Mouse (Mus musculus) embryonic facial prominence, embryonic 10.5 days (tissue): ENCODE data around the gene Gm867. TPM values are rescaled to one million over a fixed set of nuclear protein-coding genes. Genes with fewer than 3 reads are reported as not detected.
A peak's percentile ranks its signal among the peaks of the same experiment; 100 is the strongest.

ENCODE experiments used
- DNase-seq: peaks from one replicate; pipeline ENCODE4 v3.0.0-alpha.2; 2017; ENCODE audit warnings: low spot score
- H3K27ac ChIP-seq: fragments of 300-500 bp; sonication (generic); replicated peaks from 2 replicates; pipeline ENCODE4 v1.5.1; 2016; ENCODE audit warnings: mild to moderate bottlenecking
- H3K27me3 ChIP-seq: fragments of 300-500 bp; sonication (generic); replicated peaks from 2 replicates; pipeline ENCODE4 v1.6.1; 2016; ENCODE audit warnings: low read depth, mild to moderate bottlenecking; ENCODE audit not compliant: poor library complexity, severe bottlenecking
- H3K36me3 ChIP-seq: fragments of 300-500 bp; sonication (generic); replicated peaks from 2 replicates; pipeline ENCODE4 v1.6.1; 2016; ENCODE audit warnings: mild to moderate bottlenecking, moderate library complexity
- H3K4me1 ChIP-seq: fragments of 300-500 bp; sonication (generic); 2 replicates; pipeline ENCODE4 v1.6.1; 2016
- H3K4me3 ChIP-seq: fragments of 300-500 bp; sonication (generic); 2 replicates; pipeline ENCODE4 v1.5.1; 2016; ENCODE audit warnings: mild to moderate bottlenecking, moderate library complexity
- H3K9me3 ChIP-seq: fragments of 300-500 bp; sonication (generic); 2 replicates; pipeline ENCODE4 v1.6.1; 2016; ENCODE audit warnings: mild to moderate bottlenecking
- WGBS: fragments of 180-500 bp; shearing (Covaris S2); methylation state at CpG from one replicate; pipeline ENCODE4 v1.1.7; 2016; 5-methylcytosine and 5-hydroxymethylcytosine counted together
- polyA plus RNA-seq: library from polyadenylated mRNA; unstranded; fragments of >200 nt; fragmentation: Nextera tagmentation; extraction: Ambion mirVana; gene quantifications from 2 replicates; pipeline ENCODE4 v1.2.1, GENCODE M21; 2016

Gene Gm867
- polyA plus RNA-seq, 1 experiment from 2014 or later: 0.56 TPM

DNA sequence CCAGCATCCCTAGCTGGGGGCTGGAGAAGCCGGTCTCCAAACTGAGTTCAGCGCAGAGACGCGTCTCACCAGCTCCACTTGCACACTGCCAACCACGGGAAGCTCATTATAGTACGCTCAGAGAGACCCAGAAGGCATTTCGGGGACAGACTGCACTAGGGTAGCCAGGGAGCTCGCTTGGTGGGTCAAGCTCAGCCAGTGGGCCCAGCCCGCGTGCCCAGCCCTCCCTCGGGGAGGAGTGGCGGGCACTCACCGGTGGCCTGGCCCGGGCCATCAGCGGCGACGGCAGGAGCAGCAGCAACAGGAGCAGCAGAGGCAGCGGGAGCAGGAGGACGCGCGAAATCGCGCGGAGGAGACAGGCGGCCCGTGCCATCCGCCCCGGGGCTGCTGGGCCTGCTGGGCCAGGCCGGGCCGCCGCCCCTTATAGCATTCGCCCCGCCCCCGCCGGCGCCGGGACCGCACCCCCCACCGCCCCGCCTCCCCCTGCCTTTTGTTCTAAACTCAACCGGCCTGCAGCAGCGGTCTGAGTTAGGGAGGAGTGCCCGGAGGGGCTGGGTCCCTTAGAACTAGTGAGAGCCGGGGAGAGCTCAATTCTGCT lies 8.3 kb downstream of the Gm867 start:
- Histone ChIP-seq H3K4me1 (peaks cover 48% of the 10 kb centered on the region), H3K36me3 (peaks cover 14% of the 10 kb centered on the region), H3K27ac (peak overlapping the region; percentile 87), H3K27me3 (peaks cover 86% of the 10 kb centered on the region), H3K9me3 (no peaks in the 10 kb centered on the region), H3K4me3 (peak overlapping the region; percentile 74)
- DNase-seq: peak; percentile 88
- under 1% methylated on average over 44 of the region's 44 CpGs for WGBS

- Histone ChIP-seq H3K4me3 (peak overlapping the region; percentile 74), H3K27me3 (peaks cover 77% of the 10 kb centered on the region), H3K4me1 (peaks cover 47% of the 10 kb centered on the region), H3K36me3 (peaks cover 22% of the 10 kb centered on the region), H3K27ac (peak overlapping the region; percentile 87; the same call in 1 of the 2 replicates), H3K9me3 (no peaks in the 10 kb centered on the region)
- DNase-seq: no peak
- 30% methylated on average over 7 of the region's 7 CpGs for WGBS
These were observed 9.2 kb downstream of the Gm867 start for GRCm38 (mm10) chr10:75931311-75931710.

GRCm38 (mm10) chr10:75930304-75930703 lies 10.2 kb downstream of the Gm867 start:
- Histone ChIP-seq H3K4me1 (peaks cover 36% of the 10 kb centered on the region), H3K27me3 (peaks cover 67% of the 10 kb centered on the region), H3K4me3 (peak overlapping the region; percentile 74; the same call in 1 of the 2 replicates), H3K36me3 (peaks cover 32% of the 10 kb centered on the region), H3K27ac (no peak overlapping the region), H3K9me3 (no peaks in the 10 kb centered on the region)
- DNase-seq: no peak
- 44% methylated on average over 6 of the region's 6 CpGs for WGBS

GRCm38 (mm10) chr10:75926396-75926795 lies 14.1 kb downstream of the Gm867 start:
- no peaks in the 10 kb centered on the region for H3K9me3 ChIP-seq
- peaks cover 28% of the 10 kb centered on the region for H3K27me3 ChIP-seq
- peaks cover 28% of the 10 kb centered on the region for H3K4me1 ChIP-seq
- H3K4me3 ChIP-seq: no peak overlapping the region
- 0 out of 2 replicates have a peak overlapping the region, but pooled peaks have one; percentile 21 for H3K27ac ChIP-seq
- peaks cover 54% of the 10 kb centered on the region for H3K36me3 ChIP-seq
- 75% methylated on average over 13 of the region's 13 CpGs for WGBS
- no peak for DNase-seq

GRCm38 (mm10) chr10:75924324-75924723 lies 16.1 kb downstream of the Gm867 start:
- H3K36me3 ChIP-seq: peaks cover 59% of the 10 kb centered on the region
- 66% methylated on average over 2 of the region's 2 CpGs for WGBS
- DNase-seq: no peak

GRCm38 (mm10) chr10:75921726-75922560 lies 18.5 kb downstream of the Gm867 start:
- Histone ChIP-seq H3K4me1 (peaks cover 43% of the 10 kb centered on the region), H3K4me3 (peak overlapping the region; percentile 84), H3K9me3 (no peaks in the 10 kb centered on the region), H3K27me3 (no peaks in the 10 kb centered on the region), H3K27ac (peak overlapping the region; percentile 99), H3K36me3 (peaks cover 67% of the 10 kb centered on the region)
- DNase-seq: no peak
- 6% methylated on average over 22 of the region's 22 CpGs for WGBS

More at GRCm38 (mm10) chr10:75924324-75924723, 16.1 kb downstream of the Gm867 start:
- peaks cover 30% of the 10 kb centered on the region for H3K4me1 ChIP-seq
- H3K27ac ChIP-seq: no peak overlapping the region
- H3K4me3 ChIP-seq: no peak overlapping the region
- peaks cover 7% of the 10 kb centered on the region for H3K27me3 ChIP-seq
- H3K9me3 ChIP-seq: no peaks in the 10 kb centered on the region

- Histone ChIP-seq H3K27me3 (no peaks in the 10 kb centered on the region), H3K36me3 (peaks cover 67% of the 10 kb centered on the region), H3K27ac (peak within 1 kb of the TSS; percentile 99), H3K9me3 (no peaks in the 10 kb centered on the region), H3K4me3 (peak within 1 kb of the TSS; percentile 84), H3K4me1 (peaks cover 44% of the 10 kb centered on the region)
- under 1% methylated on average over 76 of the region's 76 CpGs for WGBS
- DNase-seq: peak; percentile 95
These were observed 19.3 kb downstream of the Gm867 start, which contains the start of gene Smarcb1 for GRCm38 (mm10) chr10:75921026-75921725. Smarcb1 (minus strand) TSS chr10:75921617.

DNA sequence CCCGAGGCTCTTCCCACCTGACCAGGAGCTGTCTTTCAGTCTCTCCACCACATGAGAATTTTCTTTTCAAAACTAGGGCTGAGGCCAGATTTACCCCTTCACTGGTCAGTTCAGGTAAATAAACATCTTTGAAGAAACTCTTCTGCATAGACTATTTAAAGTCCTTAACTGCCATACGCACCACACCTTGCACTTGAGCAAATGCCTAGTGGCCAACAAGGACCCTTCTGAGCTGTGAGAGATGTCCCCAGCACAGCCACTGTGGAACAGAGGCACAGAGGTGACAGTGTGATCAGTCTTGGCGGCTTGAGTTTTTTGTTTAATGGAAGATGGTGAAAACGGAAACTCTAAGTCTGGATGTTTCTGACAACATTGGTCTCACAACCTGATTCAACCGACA lies 21.4 kb downstream of the Gm867 start:
- Histone ChIP-seq H3K4me3 (no peak overlapping the region), H3K27me3 (no peaks in the 10 kb centered on the region), H3K4me1 (peaks cover 47% of the 10 kb centered on the region), H3K9me3 (no peaks in the 10 kb centered on the region), H3K36me3 (peaks cover 67% of the 10 kb centered on the region), H3K27ac (no peak overlapping the region)
- 89% methylated on average over 5 of the region's 5 CpGs for WGBS
- no peak for DNase-seq

DNA sequence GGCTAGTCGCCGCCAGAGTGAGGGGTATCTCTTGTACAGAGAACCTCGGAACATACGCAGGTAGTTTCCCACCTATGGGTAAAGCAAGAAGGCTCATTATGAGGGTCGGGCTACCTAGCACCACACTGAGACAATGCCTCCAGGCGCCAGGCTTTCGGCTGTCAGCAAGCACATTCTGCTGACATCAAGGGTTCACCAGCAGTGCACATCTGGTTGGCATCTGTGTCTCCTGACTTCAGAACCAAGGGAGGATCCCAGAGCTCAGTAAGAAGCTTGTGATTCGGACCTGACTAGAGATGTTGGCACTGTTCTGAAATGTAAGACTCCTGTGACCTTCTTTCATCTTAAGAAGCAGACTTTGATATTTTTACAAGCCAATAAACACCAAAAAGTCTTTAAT lies 23.6 kb downstream of the Gm867 start:
- Histone ChIP-seq H3K27ac (no peak overlapping the region), H3K4me1 (peaks cover 33% of the 10 kb centered on the region), H3K4me3 (no peak overlapping the region), H3K9me3 (no peaks in the 10 kb centered on the region), H3K36me3 (peaks cover 78% of the 10 kb centered on the region), H3K27me3 (no peaks in the 10 kb centered on the region)
- DNase-seq: no peak
- WGBS: 73% methylated on average over 8 of the region's 8 CpGs

GRCm38 (mm10) chr10:75915557-75915956 lies 24.9 kb downstream of the Gm867 start:
- H3K4me3 ChIP-seq: no peak overlapping the region
- H3K27ac ChIP-seq: no peak overlapping the region
- 89% methylated on average over 7 of the region's 7 CpGs for WGBS
- H3K36me3 ChIP-seq: peaks cover 91% of the 10 kb centered on the region
- H3K9me3 ChIP-seq: no peaks in the 10 kb centered on the region
- no peaks in the 10 kb centered on the region for H3K27me3 ChIP-seq
- DNase-seq: no peak
- peaks cover 29% of the 10 kb centered on the region for H3K4me1 ChIP-seq

- peaks cover 5% of the 10 kb centered on the region; the same call in 1 of the 2 replicates for H3K4me1 ChIP-seq
- H3K4me3 ChIP-seq: no peak overlapping the region
- no peaks in the 10 kb centered on the region for H3K9me3 ChIP-seq
- peaks cover 99% of the 10 kb centered on the region for H3K36me3 ChIP-seq
- no peak for DNase-seq
- H3K27ac ChIP-seq: no peak overlapping the region
- WGBS: 75% methylated on average over 6 of the region's 6 CpGs
- H3K27me3 ChIP-seq: no peaks in the 10 kb centered on the region
These were observed 27.4 kb downstream of the Gm867 start for GRCm38 (mm10) chr10:75913013-75913589.

GRCm38 (mm10) chr10:75910698-75911097 lies 29.8 kb downstream of the Gm867 start:
- no peak overlapping the region for H3K27ac ChIP-seq
- peaks cover 99% of the 10 kb centered on the region for H3K36me3 ChIP-seq
- H3K27me3 ChIP-seq: no peaks in the 10 kb centered on the region
- H3K9me3 ChIP-seq: no peaks in the 10 kb centered on the region
- no peak overlapping the region for H3K4me3 ChIP-seq
- no peak for DNase-seq
- WGBS: 88% methylated on average over 2 of the region's 2 CpGs
- no peaks in the 10 kb centered on the region for H3K4me1 ChIP-seq
